Comparison of ENCODE assay signal across 18 mouse cellular contexts in the genomic region with DNA sequence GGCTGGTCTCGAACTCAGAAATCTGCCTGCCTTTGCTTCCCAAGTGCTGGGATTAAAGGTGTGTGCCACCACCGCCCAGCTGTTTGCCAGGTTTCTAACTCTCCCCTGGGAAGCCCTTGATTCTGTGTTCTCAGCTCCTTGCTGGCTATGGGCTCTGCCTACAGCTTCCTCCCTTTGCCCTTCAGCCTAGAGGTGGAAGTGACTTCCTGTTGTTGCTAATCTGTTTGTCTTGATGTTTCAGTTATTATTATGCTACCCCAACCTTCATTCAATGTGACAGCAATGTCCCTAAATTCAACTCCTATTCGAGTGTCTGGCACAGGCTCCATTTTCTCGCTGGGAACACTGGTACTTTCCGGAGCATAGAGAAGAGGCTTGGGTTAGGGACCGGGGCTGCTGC.
"Had no signal": no experiment of that assay in that cellular context is flagged by ENCODE, and none has a peak within 500 bp of the region (broad histone marks: within the 10 kb centered on the region; RNA-seq: fewer than 3 reads in every experiment).

No protein-coding gene starts in this region.

- ATAC-seq: intestine, postnatal 0 days; liver, postnatal 0 days had no signal

- DNase-seq: kidney, adult 8-10 months; kidney, postnatal 10 days; kidney, postnatal 36 days; layer of hippocampus, postnatal 36 days; left cerebral cortex, postnatal 4 days; liver, postnatal 0 days; lung, postnatal 14 days; midbrain, embryonic 14.5 days; thymus, postnatal 25 days had no signal

- H3K4me1 ChIP-seq: limb, embryonic 12.5 days; limb, embryonic 15.5 days; midbrain, embryonic 10.5 days; stomach, embryonic 15.5 days had no signal

- H3K27ac ChIP-seq: kidney, embryonic 15.5 days; left cerebral cortex, adult 2 months; limb, embryonic 12.5 days; limb, embryonic 15.5 days; liver, embryonic 14.5 days; lung, embryonic 15.5 days; midbrain, embryonic 10.5 days; stomach, embryonic 15.5 days had no signal

- H3K4me3 ChIP-seq: kidney, embryonic 15.5 days; left cerebral cortex, adult 2 months; limb, embryonic 12.5 days; limb, embryonic 15.5 days; lung, embryonic 15.5 days; midbrain, embryonic 10.5 days; stomach, embryonic 15.5 days had no signal
